Mouse (Mus musculus): ENCODE measurements around the gene Lrrc74a.
A peak's percentile ranks its signal among the peaks of the same experiment; 100 is the strongest.

The Lrrc74a gene

GRCm38 (mm10) chr12:86804308-86804700 is 70.1 kb downstream of the Lrrc74a start:
- DNase-seq (ENCODE audit: low spot score in 2 of 2) = peak in 1 of 2 experiments; percentile 36

- peak in 1 of 2 experiments; percentile 33 for DNase-seq (ENCODE audit: low spot score in 2 of 2)
Observed at GRCm38 (mm10) chr12:86804857-86805256, 70.7 kb downstream of the Lrrc74a start.

- DNase-seq (ENCODE audit: low spot score in 2 of 2) = no peak
Observed at GRCm38 (mm10) chr12:86805315-86805714, 71.1 kb downstream of the Lrrc74a start.

GRCm38 (mm10) chr12:86806031-86806922 is 72.1 kb downstream of the Lrrc74a start:
- peak; percentile 87 to 89 for DNase-seq (ENCODE audit: low spot score in 2 of 2)

- peak; percentile 87 to 97 for DNase-seq (ENCODE audit: low spot score in 2 of 2)
Observed at GRCm38 (mm10) chr12:86806923-86807794, 73.0 kb downstream of the Lrrc74a start.

- DNase-seq (ENCODE audit: low spot score in 2 of 2) = no peak
Observed at GRCm38 (mm10) chr12:86807795-86808128, 73.6 kb downstream of the Lrrc74a start.

GRCm38 (mm10) chr12:86808856-86809255 is 74.7 kb downstream of the Lrrc74a start:
- DNase-seq (ENCODE audit: low spot score in 2 of 2) = no peak

- no peak for DNase-seq (ENCODE audit: low spot score in 2 of 2)
Observed at GRCm38 (mm10) chr12:86810040-86810439, 75.9 kb downstream of the Lrrc74a start.

- DNase-seq (ENCODE audit: low spot score in 2 of 2) = peak in 1 of 2 experiments; percentile 63
Observed at GRCm38 (mm10) chr12:86810725-86811444, 76.7 kb downstream of the Lrrc74a start.

GRCm38 (mm10) chr12:86812782-86813181 is 78.6 kb downstream of the Lrrc74a start:
- no peak for DNase-seq (ENCODE audit: low spot score in 2 of 2)

Measured in right cerebral cortex, postnatal 10 days (tissue).